Mouse (Mus musculus) bone marrow, adult 2 months (tissue): ENCODE data around the gene Bcas2. TPM values are rescaled to one million over a fixed set of nuclear protein-coding genes. Genes with fewer than 3 reads are reported as not detected.
"Not testable (repeated sequence)": the region's sequence is repeated elsewhere in the genome, so short reads cannot be mapped to it uniquely, and the experiment has no call there.

ENCODE experiments used
- H3K27ac ChIP-seq: fragments of 200-500 bp; 2 replicates; pipeline ENCODE4 v1.5.1; 2012; ENCODE audit warnings: low read depth, mild to moderate bottlenecking, control low read depth, inconsistent platforms, low read length; ENCODE audit not compliant: control insufficient read depth, poor library complexity, insufficient read depth
- H3K4me1 ChIP-seq: fragments of 200-500 bp; 2 replicates; pipeline ENCODE4 v1.6.1; 2011; ENCODE audit warnings: low read length; ENCODE audit not compliant: control insufficient read depth, insufficient read depth
- H3K4me3 ChIP-seq: fragments of 200-500 bp; replicated peaks from 2 replicates; pipeline ENCODE3; 2011; ENCODE audit warnings: mild to moderate bottlenecking, low read depth, low read length, control low read depth; ENCODE audit not compliant: control insufficient read depth
- CTCF ChIP-seq: fragments of 200-500 bp; IDR thresholded peaks from 2 replicates; pipeline ENCODE4 v1.5.1; 2011; ENCODE audit warnings: low read length, control low read depth; ENCODE audit not compliant: control insufficient read depth, insufficient read depth
- POLR2A ChIP-seq: fragments of 200-500 bp; IDR thresholded peaks from 2 replicates; pipeline ENCODE4 v1.6.1; 2011; ENCODE audit warnings: low read depth, mild to moderate bottlenecking, control low read depth, low read length, borderline replicate concordance; ENCODE audit not compliant: control insufficient read depth
- WGBS: fragments of 180-500 bp; shearing (Covaris S2); methylation state at CpG from one replicate; pipeline ENCODE4 v1.1.7; 2018; 5-methylcytosine and 5-hydroxymethylcytosine counted together
- polyA plus RNA-seq: library from polyadenylated mRNA; stranded (reverse); fragments of >200 nt; gene quantifications from 2 replicates; pipeline ENCODE4 v1.2.4, GENCODE M21; 2011; ENCODE audit warnings: low replicate concordance; ENCODE audit not compliant: missing spikeins, insufficient read depth, insufficient read length

Gene Bcas2
- polyA plus RNA-seq, 1 experiment, result 63.7 TPM

DNA sequence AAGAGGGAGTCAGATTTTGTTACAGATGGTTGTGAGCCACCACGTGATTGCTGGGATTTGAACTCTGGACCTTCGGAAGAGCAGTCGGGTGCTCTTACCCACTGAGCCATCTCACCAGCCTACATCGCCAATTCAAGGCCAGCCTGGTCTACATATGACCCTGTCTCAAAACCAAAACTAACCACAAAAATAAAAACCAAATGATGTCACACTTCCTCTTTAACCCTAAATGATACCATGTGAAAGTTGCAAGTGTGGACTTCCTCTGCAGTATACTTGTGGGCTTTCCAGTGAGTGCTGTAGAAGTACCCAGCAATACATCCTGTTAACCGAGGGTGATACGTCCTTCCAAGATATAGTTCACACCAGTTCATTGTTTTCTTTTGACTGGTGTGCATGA, 34.9 kb downstream of the Bcas2 start:
- peaks cover 2% of the 10 kb centered on the region for H3K4me1 ChIP-seq
- no peak overlapping the region for H3K4me3 ChIP-seq
- TF ChIP-seq POLR2A (no peak), CTCF (no peak)
- WGBS, result 23% methylated on average over 6 of the region's 6 CpGs
- peak overlapping the region; percentile 55; the same call in 1 of the 2 replicates for H3K27ac ChIP-seq

DNA sequence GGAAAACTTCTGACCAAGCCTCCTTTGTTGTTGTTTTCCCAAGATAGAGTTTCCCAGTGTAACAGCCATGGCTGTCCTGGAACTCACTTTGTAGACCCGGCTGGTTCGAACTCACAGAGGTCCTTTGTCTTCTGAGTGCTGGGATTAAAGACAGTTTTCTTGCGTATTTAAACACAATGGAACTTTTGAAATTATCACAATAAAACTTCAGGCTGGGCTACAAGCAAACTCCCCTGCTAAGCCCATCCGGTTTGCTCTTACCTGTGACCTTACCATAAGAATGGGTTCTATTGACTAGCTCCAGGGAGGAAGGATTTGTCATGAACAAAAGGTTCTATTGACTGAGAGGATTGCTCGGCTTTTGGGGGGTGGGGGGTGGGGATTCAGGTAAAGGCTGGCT, 36.3 kb downstream of the Bcas2 start:
- TF ChIP-seq CTCF (no peak), POLR2A (no peak)
- peaks cover 2% of the 10 kb centered on the region for H3K4me1 ChIP-seq
- H3K4me3 ChIP-seq, result no peak overlapping the region
- WGBS, result 81% methylated on average over 5 of the region's 5 CpGs
- H3K27ac ChIP-seq, result no peak overlapping the region

DNA sequence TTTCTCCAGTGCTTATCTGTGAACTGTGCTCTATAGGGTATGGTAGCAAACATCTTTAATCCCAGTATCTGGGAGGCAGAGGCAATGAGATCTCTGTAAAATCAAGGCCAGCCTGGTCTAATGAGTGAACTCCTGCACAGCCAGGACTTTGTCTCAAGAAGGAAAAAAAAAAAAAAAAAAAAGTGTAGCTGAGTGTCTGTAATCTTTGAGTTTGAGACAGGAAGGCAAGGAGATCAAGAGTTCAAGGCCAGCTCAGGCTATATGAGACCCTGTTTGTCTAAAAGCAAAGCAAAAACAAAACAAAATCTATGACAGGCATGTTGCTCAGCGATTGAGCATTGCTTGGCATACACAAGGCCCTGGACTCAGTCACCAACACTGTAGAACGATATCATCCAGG, 36.8 kb downstream of the Bcas2 start:
- WGBS, result 81% methylated on average over 2 of the region's 2 CpGs
- H3K27ac ChIP-seq, result no peak overlapping the region
- H3K4me3 ChIP-seq, result no peak overlapping the region
- H3K4me1 ChIP-seq, result peaks cover 2% of the 10 kb centered on the region
- TF ChIP-seq POLR2A (no peak), CTCF (no peak)

DNA sequence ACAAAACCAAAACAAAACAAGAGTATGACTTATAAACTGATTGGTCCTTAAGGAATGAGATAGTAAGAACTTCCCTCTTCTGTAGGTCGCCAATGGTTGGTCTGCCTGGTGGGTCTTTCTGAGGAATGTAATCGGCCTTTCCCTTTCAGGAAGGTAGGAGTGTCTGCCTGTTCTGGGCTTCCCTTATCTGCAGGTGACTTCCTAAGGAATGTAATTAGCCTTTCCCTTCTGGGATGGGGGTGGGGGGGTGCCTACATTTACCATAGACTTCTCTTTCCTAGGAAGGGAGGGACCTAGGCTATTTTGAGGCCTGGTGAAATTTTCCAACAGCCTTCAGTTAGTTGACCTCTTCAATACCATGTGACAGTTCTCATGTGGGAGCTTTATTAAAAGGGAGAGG, 39.6 kb downstream of the Bcas2 start:
- H3K4me1 ChIP-seq, result peaks cover 2% of the 10 kb centered on the region
- TF ChIP-seq CTCF (no peak), POLR2A (no peak)
- no peak overlapping the region for H3K4me3 ChIP-seq
- no peak overlapping the region for H3K27ac ChIP-seq
- WGBS, result 72% methylated on average over 2 of the region's 2 CpGs

DNA sequence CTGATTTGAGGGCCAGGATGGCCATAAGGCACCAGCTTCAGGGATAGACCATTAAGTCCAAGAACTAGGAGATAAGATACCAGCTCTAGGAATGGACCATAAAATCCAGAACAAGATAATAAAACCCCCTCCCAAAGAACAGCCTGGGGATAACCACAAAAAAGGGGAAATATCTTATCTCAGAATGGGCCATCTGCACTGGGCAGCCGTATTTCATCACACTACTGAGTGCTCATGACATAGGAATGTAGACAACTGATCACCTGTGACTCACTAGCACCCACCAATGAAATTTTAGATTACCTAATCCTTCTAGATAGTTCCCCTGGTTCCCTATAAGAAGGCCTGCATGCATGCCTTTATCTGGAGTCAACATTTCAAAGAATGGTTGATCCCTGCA, 40.7 kb downstream of the Bcas2 start:
- H3K27ac ChIP-seq, result no peak overlapping the region
- H3K4me3 ChIP-seq, result no peak overlapping the region
- no peaks in the 10 kb centered on the region for H3K4me1 ChIP-seq
- no peak for TF ChIP-seq POLR2A
- no peak for TF ChIP-seq CTCF
- 12% methylated on average over 1 of the region's 1 CpGs for WGBS

DNA sequence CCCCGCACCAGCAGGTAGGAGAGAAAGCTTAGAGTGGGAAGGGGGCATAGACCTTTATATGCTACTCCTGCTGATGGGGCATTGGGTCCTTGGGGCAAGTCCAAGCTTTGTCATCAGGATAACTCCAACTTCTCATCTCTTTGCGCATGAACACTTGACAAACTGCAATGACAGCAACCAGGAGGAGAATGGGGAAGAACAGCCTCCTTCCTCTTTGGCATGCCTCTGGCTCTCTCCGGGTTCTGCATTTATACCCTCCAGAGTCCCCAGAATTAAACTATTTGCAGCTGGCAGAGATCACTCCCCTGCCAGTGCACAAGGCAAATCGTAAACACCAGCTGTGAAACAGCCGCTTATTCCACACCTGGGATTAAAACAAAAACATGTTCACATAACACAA, 42.1 kb downstream of the Bcas2 start:
- Histone ChIP-seq H3K27ac (no peak overlapping the region), H3K4me3 (no peak overlapping the region), H3K4me1 (no peaks in the 10 kb centered on the region)
- WGBS, result 54% methylated on average over 5 of the region's 5 CpGs
- TF ChIP-seq CTCF (no peak), POLR2A (no peak)

DNA sequence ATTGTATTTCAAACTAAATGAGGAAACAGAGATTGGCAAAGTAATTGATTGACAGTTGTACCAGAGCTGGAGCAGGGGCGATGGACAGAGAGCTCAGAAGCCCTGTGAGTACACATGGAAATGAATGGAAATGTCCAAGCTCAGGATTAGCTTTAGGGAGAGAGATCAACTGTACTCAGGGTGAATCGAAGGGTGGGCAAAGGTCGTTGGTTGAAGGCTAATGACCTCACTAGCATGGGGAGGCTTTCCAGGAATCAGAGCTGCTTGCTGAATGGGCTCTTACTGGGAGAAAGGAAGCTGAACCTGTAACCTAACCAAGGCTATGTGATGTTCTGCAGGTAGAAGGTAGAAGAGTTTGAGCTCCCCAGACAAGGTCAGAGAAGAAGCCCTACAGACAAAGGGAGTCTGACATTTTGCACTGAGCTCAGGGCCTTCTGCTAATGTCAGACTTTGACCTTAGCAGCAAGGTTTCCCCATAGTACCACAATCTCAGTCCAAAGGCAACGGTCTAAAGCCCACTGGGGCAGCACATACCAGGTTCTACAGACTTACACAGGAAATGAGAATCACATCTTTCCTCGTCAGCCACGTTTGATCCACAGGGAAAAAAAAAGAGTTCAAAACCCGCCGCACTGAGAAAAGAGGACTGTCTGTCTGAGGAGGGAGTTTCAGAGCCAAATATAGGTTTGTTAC, 43.3 kb downstream of the Bcas2 start:
- Histone ChIP-seq H3K4me1 (no peaks in the 10 kb centered on the region), H3K4me3 (no peak overlapping the region), H3K27ac (no peak overlapping the region)
- no peak for TF ChIP-seq POLR2A
- no peak for TF ChIP-seq CTCF
- WGBS, result 84% methylated on average over 8 of the region's 8 CpGs

DNA sequence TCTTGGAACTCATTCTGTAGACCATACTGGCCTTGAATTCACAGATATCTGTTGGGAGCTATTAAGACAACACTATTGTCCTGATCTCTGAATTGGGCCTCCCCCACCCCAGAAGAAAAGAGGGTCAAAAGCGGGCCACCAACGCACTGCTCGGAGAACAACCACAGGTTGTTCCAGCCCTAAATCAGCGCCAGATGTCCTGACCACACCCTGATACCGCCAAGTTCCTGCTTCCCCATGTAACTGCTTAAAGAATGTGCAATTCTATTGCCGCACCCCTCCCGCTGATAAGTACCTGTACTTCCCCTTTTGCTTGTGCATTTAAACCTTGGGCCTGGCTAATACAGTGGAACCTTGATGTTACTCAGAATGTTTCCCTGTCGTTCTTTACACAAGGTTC, 43.9 kb downstream of the Bcas2 start:
- not testable (repeated sequence) for H3K4me1 ChIP-seq, H3K27ac ChIP-seq, H3K4me3 ChIP-seq
- 83% methylated on average over 8 of the region's 8 CpGs for WGBS

DNA sequence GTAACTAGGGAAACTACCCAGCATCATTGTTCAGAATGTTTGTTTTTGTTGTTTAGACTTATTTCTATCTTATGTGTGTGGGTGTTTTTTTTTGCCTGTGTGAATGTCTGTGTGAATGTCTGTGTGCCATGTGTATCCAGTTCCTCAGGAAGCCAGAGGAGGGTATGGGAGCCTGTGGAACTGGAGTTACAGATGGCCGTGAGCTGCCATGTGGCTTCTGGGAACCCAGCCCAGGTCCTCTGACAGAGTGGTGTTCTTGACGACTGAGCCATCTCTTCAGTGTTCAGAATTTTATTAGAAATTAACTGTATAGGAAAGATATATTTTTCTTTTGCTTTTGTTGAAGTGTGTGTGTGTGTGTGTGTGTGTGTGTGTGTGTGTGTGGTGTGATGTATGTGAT, 50.0 kb downstream of the Bcas2 start:
- TF ChIP-seq POLR2A (no peak), CTCF (no peak)
- H3K4me1 ChIP-seq, result no peaks in the 10 kb centered on the region
- H3K27ac ChIP-seq, result no peak overlapping the region
- WGBS, result 68% methylated on average over 2 of the region's 2 CpGs
- H3K4me3 ChIP-seq, result no peak overlapping the region
